Mouse (Mus musculus) adrenal gland, postnatal 10 days (tissue): ENCODE data around the gene Scgb3a1. TPM values are rescaled to one million over a fixed set of nuclear protein-coding genes. Genes with fewer than 3 reads are reported as not detected.

Experiments used
- total RNA-seq, 2 experiments: library from RNA; stranded (reverse); gene quantifications; 2 replicates each; pipeline ENCODE4 v1.2.3; 2021

The Scgb3a1 gene
- total RNA-seq, 2 experiments from 2014 or later, result not detected

Other genes with a start within 250 kb of the Scgb3a1 start
- not detected for gene Olfr1389, start 240.5 kb upstream of the Scgb3a1 start, total RNA-seq
- under 1 TPM in 1 of 2 experiments, not detected in 1; 0.21 TPM for gene Olfr1388, start 227.0 kb upstream of the Scgb3a1 start, total RNA-seq
- not detected for gene Olfr1387, start 208.3 kb upstream of the Scgb3a1 start, total RNA-seq
- not detected for gene Olfr1386, start 198.6 kb upstream of the Scgb3a1 start, total RNA-seq
- gene Olfr1385, start 174.5 kb upstream of the Scgb3a1 start, total RNA-seq, result not detected
- not detected for gene Olfr1384, start 156.9 kb upstream of the Scgb3a1 start, total RNA-seq
- not detected for gene Olfr1383, start 144.0 kb upstream of the Scgb3a1 start, total RNA-seq
- not detected for gene Olfr1382, start 135.4 kb upstream of the Scgb3a1 start, total RNA-seq
- gene Olfr1381, start 120.2 kb upstream of the Scgb3a1 start, total RNA-seq, result not detected
- not detected for gene Olfr1380, start 106.7 kb upstream of the Scgb3a1 start, total RNA-seq
- 10 to 100 TPM; 18.7 to 18.9 TPM for gene Flt4, start 54.3 kb upstream of the Scgb3a1 start, total RNA-seq
- 10 to 100 TPM; 51.1 to 61.2 TPM for gene Cnot6, start 49.1 kb downstream of the Scgb3a1 start, total RNA-seq
- 1 to 10 TPM; 5.8 to 5.9 TPM for gene Gfpt2, start 130.6 kb downstream of the Scgb3a1 start, total RNA-seq
- 10 to 100 TPM; 56.4 to 67.8 TPM for gene Mapk9, start 183.1 kb downstream of the Scgb3a1 start, total RNA-seq
- gene Rasgef1c, start 238.2 kb downstream of the Scgb3a1 start, total RNA-seq, result 1 to 10 TPM; 1.4 to 1.8 TPM